Mouse (Mus musculus) gastrocnemius, postnatal 36 days (tissue): ENCODE results near the gene Il12a. TPM values are rescaled to one million over a fixed set of nuclear protein-coding genes. Genes with fewer than 3 reads are reported as not detected.
"Not testable (repeated sequence)": the region's sequence is repeated elsewhere in the genome, so short reads cannot be mapped to it uniquely, and the experiment has no call there.

ENCODE experiments used
- DNase-seq, 2 experiments: peaks; one replicate each; pipeline ENCODE4 v3.0.0; 2022
- intact Hi-C: fragments of 180-260 bp; cut with DNase I; formaldehyde crosslinking; loops from one replicate; pipeline ENCODE4 v1.15.1; 2025
- total RNA-seq, 2 experiments: library from RNA; stranded (reverse); gene quantifications; 2 replicates each; pipeline ENCODE4 v1.2.3; 2021

Gene Il12a
- total RNA-seq, 2 experiments from 2014 or later = 3.9 to 7.3 TPM

- DNase-seq = no peak
- intact Hi-C loops = loop anchor here (10.0 kb wide), 3 partner anchors 99 to 659 kb away; no protein-coding TSS in a partner anchor
Observed at GRCm38 (mm10) chr3:68713550-68713949, 23.1 kb downstream of the Il12a start.

- intact Hi-C loops = loop anchor here (10.0 kb wide), 3 partner anchors 103 to 663 kb away; no protein-coding TSS in a partner anchor
- DNase-seq = not testable (repeated sequence)
Observed at GRCm38 (mm10) chr3:68717346-68717745, 26.9 kb downstream of the Il12a start.

GRCm38 (mm10) chr3:68719229-68719819 lies 28.9 kb downstream of the Il12a start:
- no peak for DNase-seq
- intact Hi-C loops = loop anchor here (10.0 kb wide), 3 partner anchors 105 to 665 kb away; no protein-coding TSS in a partner anchor

- no peak for DNase-seq
- intact Hi-C loops = no loop called here
Observed at GRCm38 (mm10) chr3:68720258-68720657, 29.8 kb downstream of the Il12a start.

GRCm38 (mm10) chr3:68741955-68742354 lies 51.5 kb downstream of the Il12a start:
- DNase-seq = no peak
- intact Hi-C loops = no loop called here

GRCm38 (mm10) chr3:68742718-68743471 lies 52.5 kb downstream of the Il12a start:
- intact Hi-C loops = no loop called here
- no peak for DNase-seq

- intact Hi-C loops = no loop called here
- DNase-seq = no peak
Observed at GRCm38 (mm10) chr3:68743472-68743732, 53.0 kb downstream of the Il12a start.

- no peak for DNase-seq
- intact Hi-C loops = no loop called here
Observed at GRCm38 (mm10) chr3:68744162-68744561, 53.7 kb downstream of the Il12a start.

- intact Hi-C loops = no loop called here
- no peak for DNase-seq
Observed at GRCm38 (mm10) chr3:68745033-68745432, 54.6 kb downstream of the Il12a start.

GRCm38 (mm10) chr3:68746282-68746681 lies 55.8 kb downstream of the Il12a start:
- intact Hi-C loops, DNase-seq: not testable (repeated sequence)

Other genes starting within 250 kb of the Il12a start
- gene 1110032F04Rik, start 178.9 kb downstream of the Il12a start, total RNA-seq = not detected